Mouse (Mus musculus) hindbrain, embryonic 11.5 days (tissue): Measurements from ENCODE around the gene Dnajc16. TPM values are rescaled to one million over a fixed set of nuclear protein-coding genes. Genes with fewer than 3 reads are reported as not detected.

ENCODE experiments used
- ATAC-seq: fragments of 200-750 bp; cut with Nextera tagmentation; 2 replicates; pipeline ENCODE4 v1.8.0; 2017; ENCODE audit warnings: mild to moderate bottlenecking, moderate TSS enrichment, moderate library complexity; ENCODE audit not compliant: low FRiP score
- DNase-seq: peaks from one replicate; pipeline ENCODE4 v3.0.0-alpha.2; 2015; ENCODE audit warnings: low spot score
- H3K27ac ChIP-seq: fragments of 300-500 bp; sonication (generic); 2 replicates; pipeline ENCODE4 v1.5.1; 2014; ENCODE audit warnings: mild to moderate bottlenecking, low read depth, low read length
- H3K27me3 ChIP-seq: fragments of 300-500 bp; sonication (generic); 2 replicates; pipeline ENCODE4 v1.6.1; 2014; ENCODE audit warnings: mild to moderate bottlenecking, low read length, moderate library complexity, mixed read lengths; ENCODE audit not compliant: control insufficient read depth, insufficient read depth
- H3K36me3 ChIP-seq: fragments of 300-500 bp; sonication (generic); 2 replicates; pipeline ENCODE4 v1.6.1; 2014; ENCODE audit warnings: mild to moderate bottlenecking, low read length, moderate library complexity, mixed read lengths; ENCODE audit not compliant: control insufficient read depth, insufficient read depth
- H3K4me1 ChIP-seq: fragments of 300-500 bp; sonication (generic); replicated peaks from 2 replicates; pipeline ENCODE4 v1.6.1; 2014; ENCODE audit warnings: low read length, mixed read lengths; ENCODE audit not compliant: control insufficient read depth, insufficient read depth
- H3K4me2 ChIP-seq: fragments of 300-500 bp; sonication (generic); replicated peaks from 2 replicates; pipeline ENCODE4 v1.6.1; 2014; ENCODE audit warnings: mild to moderate bottlenecking, low read depth, low read length
- H3K4me3 ChIP-seq: fragments of 300-500 bp; sonication (generic); 2 replicates; pipeline ENCODE4 v1.5.1; 2014; ENCODE audit warnings: low read depth, low read length
- H3K9ac ChIP-seq: fragments of 300-500 bp; sonication (generic); 2 replicates; pipeline ENCODE4 v1.6.1; 2014; ENCODE audit warnings: low read depth, low read length
- H3K9me3 ChIP-seq: fragments of 300-500 bp; sonication (generic); 2 replicates; pipeline ENCODE4 v1.6.1; 2016; ENCODE audit warnings: low read length; ENCODE audit not compliant: control insufficient read depth
- WGBS: fragments of 180-500 bp; shearing (Covaris S2); extraction: QIAGEN DNeasy Blood & Tissue Kit; methylation state at CpG from one replicate; pipeline ENCODE4 v1.1.7; 2014; 5-methylcytosine and 5-hydroxymethylcytosine counted together
- polyA plus RNA-seq: library from polyadenylated mRNA; unstranded; fragments of >200 nt; fragmentation: Nextera tagmentation; extraction: Ambion mirVana; gene quantifications from 2 replicates; pipeline ENCODE4 v1.2.1, GENCODE M21; 2014

Gene Dnajc16
- polyA plus RNA-seq, 1 experiment from 2014 or later = 4.9 TPM

- Histone ChIP-seq H3K4me3 (no peak overlapping the region), H3K9me3 (no peaks in the 10 kb centered on the region), H3K4me2 (no peak overlapping the region), H3K9ac (no peak overlapping the region), H3K27me3 (no peaks in the 10 kb centered on the region), H3K4me1 (no peaks in the 10 kb centered on the region), H3K36me3 (no peaks in the 10 kb centered on the region), H3K27ac (no peak overlapping the region)
- 93% methylated on average over 3 of the region's 3 CpGs for WGBS
- DNase-seq (no peak), ATAC-seq (no peak)
Observed at GRCm38 (mm10) chr4:141765008-141765407, 25.7 kb downstream of the Dnajc16 start.

- no peak for ATAC-seq
- Histone ChIP-seq H3K36me3 (no peaks in the 10 kb centered on the region), H3K27me3 (no peaks in the 10 kb centered on the region), H3K4me2 (no peak overlapping the region), H3K9ac (no peak overlapping the region), H3K4me3 (no peak overlapping the region), H3K4me1 (no peaks in the 10 kb centered on the region), H3K27ac (no peak overlapping the region), H3K9me3 (no peaks in the 10 kb centered on the region)
- no peak for DNase-seq
- 92% methylated on average over 12 of the region's 12 CpGs for WGBS
Observed at GRCm38 (mm10) chr4:141763476-141763875, 27.3 kb downstream of the Dnajc16 start.

- Histone ChIP-seq H3K4me3 (no peak overlapping the region), H3K4me1 (no peaks in the 10 kb centered on the region), H3K9me3 (no peaks in the 10 kb centered on the region), H3K36me3 (no peaks in the 10 kb centered on the region), H3K27me3 (no peaks in the 10 kb centered on the region), H3K4me2 (no peak overlapping the region), H3K27ac (no peak overlapping the region), H3K9ac (no peak overlapping the region)
- ATAC-seq = no peak
- 94% methylated on average over 13 of the region's 13 CpGs for WGBS
- no peak for DNase-seq
Observed at GRCm38 (mm10) chr4:141762102-141762598, 28.6 kb downstream of the Dnajc16 start.

DNA sequence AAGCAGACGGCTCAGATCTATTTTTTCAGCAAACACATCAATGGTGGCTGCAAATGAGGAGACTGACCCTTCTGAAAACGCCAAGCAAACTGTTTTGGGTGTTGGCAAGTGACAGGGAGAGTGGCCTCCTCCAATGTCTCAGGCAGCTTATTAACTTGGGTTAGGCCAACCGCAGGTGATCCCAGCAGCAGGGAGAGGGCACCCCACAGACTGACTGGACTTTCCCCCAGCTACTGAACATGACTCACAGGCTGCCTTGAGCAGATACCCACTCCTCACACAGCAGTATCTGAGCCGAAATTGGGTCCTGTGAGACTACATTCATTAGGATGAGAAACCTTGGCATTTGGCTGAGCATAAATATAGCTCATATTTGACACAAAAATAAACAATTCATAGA, 29.8 kb downstream of the Dnajc16 start:
- Histone ChIP-seq H3K36me3 (no peaks in the 10 kb centered on the region), H3K9ac (no peak overlapping the region), H3K4me1 (no peaks in the 10 kb centered on the region), H3K4me3 (no peak overlapping the region), H3K27me3 (no peaks in the 10 kb centered on the region), H3K9me3 (no peaks in the 10 kb centered on the region), H3K4me2 (no peak overlapping the region), H3K27ac (no peak overlapping the region)
- WGBS = 88% methylated on average over 4 of the region's 4 CpGs
- no peak for DNase-seq
- ATAC-seq = no peak

DNA sequence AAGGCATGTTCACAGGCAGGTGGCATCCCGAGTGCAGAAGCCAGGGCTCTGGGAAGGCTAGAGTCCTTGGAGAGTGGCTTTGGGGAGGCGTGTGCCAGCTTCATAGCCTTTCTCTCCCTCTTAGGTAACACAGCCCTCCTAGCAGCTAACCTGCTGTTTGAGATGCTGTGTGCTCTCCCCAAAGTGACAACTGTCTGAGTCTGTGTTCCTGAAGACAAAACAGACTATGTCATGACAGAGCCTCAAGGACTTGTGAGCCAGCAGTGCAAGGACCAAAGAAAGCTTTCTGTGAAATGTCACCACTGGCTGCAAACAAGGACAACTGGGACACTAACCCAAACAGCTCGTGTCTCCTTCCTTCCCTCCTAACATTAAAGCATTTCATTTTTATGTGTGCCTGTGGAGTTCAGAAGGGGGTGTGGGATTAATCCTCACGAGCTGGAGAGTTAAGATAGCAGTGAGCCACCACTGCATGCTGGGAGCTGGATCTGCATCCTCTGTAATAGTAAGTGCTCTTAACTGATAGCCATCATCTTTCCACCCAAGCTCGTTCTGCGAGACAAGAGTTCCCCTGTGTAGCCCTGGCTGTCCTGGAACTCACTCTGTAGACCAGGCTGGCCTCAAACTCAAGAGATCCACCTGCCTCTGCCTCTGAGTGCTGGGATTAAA, 31.7 kb downstream of the Dnajc16 start:
- Histone ChIP-seq H3K9ac (no peak overlapping the region), H3K4me1 (no peaks in the 10 kb centered on the region), H3K36me3 (no peaks in the 10 kb centered on the region), H3K27me3 (no peaks in the 10 kb centered on the region), H3K4me2 (no peak overlapping the region), H3K4me3 (no peak overlapping the region), H3K27ac (no peak overlapping the region), H3K9me3 (no peaks in the 10 kb centered on the region)
- no peak for ATAC-seq
- WGBS = 83% methylated on average over 6 of the region's 6 CpGs
- no peak for DNase-seq

DNA sequence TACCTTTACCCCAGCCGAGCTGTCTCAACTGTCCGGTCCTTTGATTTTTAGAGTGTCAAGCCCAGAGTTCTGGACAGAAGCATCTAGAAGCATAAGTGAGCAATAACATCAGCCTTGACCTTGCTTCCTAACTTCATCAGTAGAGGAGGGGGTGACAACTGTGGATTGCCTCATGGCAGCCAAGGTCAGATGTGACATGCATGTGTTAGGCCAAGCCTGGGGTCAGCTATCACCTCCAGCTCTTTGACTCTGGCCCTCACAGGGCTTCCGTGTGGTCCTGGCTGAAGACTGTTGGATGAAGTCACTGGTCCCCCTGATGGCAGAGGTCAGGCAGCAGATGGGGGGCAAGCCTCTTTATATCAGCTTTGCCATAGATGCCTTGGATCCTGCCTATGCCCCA, 33.6 kb downstream of the Dnajc16 start:
- Histone ChIP-seq H3K27me3 (no peaks in the 10 kb centered on the region), H3K4me3 (no peak overlapping the region), H3K36me3 (no peaks in the 10 kb centered on the region), H3K9ac (no peak overlapping the region), H3K9me3 (no peaks in the 10 kb centered on the region), H3K4me1 (no peaks in the 10 kb centered on the region), H3K27ac (no peak overlapping the region), H3K4me2 (no peak overlapping the region)
- ATAC-seq (no peak), DNase-seq (no peak)
- WGBS = 86% methylated on average over 3 of the region's 3 CpGs

GRCm38 (mm10) chr4:141755375-141755930, 35.3 kb downstream of the Dnajc16 start:
- Histone ChIP-seq H3K9me3 (no peaks in the 10 kb centered on the region), H3K4me2 (no peak overlapping the region), H3K4me1 (no peaks in the 10 kb centered on the region), H3K9ac (no peak overlapping the region), H3K4me3 (no peak overlapping the region), H3K27ac (no peak overlapping the region), H3K27me3 (no peaks in the 10 kb centered on the region), H3K36me3 (no peaks in the 10 kb centered on the region)
- 92% methylated on average over 19 of the region's 19 CpGs for WGBS
- ATAC-seq = no peak
- DNase-seq = no peak

- no peak for DNase-seq
- no peak for ATAC-seq
Observed at GRCm38 (mm10) chr4:141752076-141752421, 38.7 kb downstream of the Dnajc16 start.

DNA sequence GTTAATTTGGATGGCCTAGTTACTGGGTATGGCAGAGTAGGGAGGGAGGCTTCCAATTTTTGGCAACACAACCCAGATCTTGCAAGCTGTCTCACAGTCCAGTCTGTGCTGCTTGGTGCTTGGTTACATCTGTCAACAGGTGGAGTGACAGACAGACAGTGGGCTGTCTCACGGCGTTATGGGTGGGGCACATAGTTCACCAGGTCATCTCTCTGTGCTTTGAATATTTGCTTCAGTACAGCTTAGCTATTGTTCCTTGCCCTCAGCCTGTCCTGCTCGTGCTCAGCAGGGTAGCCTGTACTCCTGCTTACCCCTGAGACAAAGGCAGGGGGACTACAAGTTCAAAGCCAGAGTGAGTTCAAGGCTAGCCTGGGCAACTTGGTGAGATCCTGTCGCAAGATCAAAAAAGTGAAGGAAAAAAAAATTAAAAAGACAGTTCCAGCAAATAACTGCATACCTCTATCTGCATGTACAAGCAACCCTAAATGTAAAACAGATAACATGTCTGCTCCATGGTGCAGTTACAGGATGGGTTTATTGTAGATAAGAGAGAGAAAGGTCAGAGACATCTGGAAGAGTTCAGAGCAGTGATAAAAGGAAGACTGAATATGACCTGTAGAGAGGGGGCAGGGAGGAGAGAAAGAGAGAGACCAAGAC, 39.2 kb downstream of the Dnajc16 start:
- Histone ChIP-seq H3K27ac (no peak overlapping the region), H3K9ac (no peak overlapping the region), H3K36me3 (no peaks in the 10 kb centered on the region), H3K4me1 (no peaks in the 10 kb centered on the region), H3K4me3 (no peak overlapping the region), H3K27me3 (no peaks in the 10 kb centered on the region), H3K9me3 (no peaks in the 10 kb centered on the region), H3K4me2 (no peak overlapping the region)
- WGBS = 26% methylated on average over 4 of the region's 4 CpGs
- ATAC-seq (no peak), DNase-seq (no peak)

More at GRCm38 (mm10) chr4:141752076-141752421, 38.7 kb downstream of the Dnajc16 start:
- Histone ChIP-seq H3K4me1 (no peaks in the 10 kb centered on the region), H3K27ac (no peak overlapping the region), H3K4me3 (no peak overlapping the region), H3K9me3 (no peaks in the 10 kb centered on the region), H3K27me3 (no peaks in the 10 kb centered on the region), H3K36me3 (no peaks in the 10 kb centered on the region), H3K9ac (no peak overlapping the region), H3K4me2 (no peak overlapping the region)
- 9% methylated on average over 3 of the region's 4 CpGs for WGBS
